Mouse (Mus musculus): ENCODE data around the gene Vmn1r21. TPM values are rescaled to one million over a fixed set of nuclear protein-coding genes. Genes with fewer than 3 reads are reported as not detected.

Vmn1r21 gene
- not detected in 2 replicates for polyA plus RNA-seq (2015; fragmentation: Nextera tagmentation; extraction: Ambion mirVana)

DNA sequence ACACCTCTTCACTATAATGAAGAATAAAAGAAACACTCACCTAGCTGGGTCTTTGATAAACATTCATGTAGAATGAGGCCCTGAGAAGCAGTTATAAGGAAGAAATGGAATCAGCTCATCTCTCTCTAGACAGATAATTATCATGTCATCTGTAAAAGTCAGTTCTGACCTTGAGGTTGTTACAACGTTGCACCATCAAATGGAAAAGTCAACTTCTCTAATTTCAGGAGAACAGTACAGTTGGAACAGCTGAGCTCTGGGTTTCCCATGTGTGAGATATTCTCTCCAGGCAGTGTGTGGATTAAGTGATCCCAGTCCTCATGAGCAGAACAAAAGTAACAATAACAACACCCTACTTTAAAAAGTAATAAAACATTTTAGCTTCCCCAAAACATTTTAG is at the start of gene Vmn1r21:
TSS of gene Vmn1r21 (minus strand) at position 58 of the 400 bp plus-strand sequence.

DNA sequence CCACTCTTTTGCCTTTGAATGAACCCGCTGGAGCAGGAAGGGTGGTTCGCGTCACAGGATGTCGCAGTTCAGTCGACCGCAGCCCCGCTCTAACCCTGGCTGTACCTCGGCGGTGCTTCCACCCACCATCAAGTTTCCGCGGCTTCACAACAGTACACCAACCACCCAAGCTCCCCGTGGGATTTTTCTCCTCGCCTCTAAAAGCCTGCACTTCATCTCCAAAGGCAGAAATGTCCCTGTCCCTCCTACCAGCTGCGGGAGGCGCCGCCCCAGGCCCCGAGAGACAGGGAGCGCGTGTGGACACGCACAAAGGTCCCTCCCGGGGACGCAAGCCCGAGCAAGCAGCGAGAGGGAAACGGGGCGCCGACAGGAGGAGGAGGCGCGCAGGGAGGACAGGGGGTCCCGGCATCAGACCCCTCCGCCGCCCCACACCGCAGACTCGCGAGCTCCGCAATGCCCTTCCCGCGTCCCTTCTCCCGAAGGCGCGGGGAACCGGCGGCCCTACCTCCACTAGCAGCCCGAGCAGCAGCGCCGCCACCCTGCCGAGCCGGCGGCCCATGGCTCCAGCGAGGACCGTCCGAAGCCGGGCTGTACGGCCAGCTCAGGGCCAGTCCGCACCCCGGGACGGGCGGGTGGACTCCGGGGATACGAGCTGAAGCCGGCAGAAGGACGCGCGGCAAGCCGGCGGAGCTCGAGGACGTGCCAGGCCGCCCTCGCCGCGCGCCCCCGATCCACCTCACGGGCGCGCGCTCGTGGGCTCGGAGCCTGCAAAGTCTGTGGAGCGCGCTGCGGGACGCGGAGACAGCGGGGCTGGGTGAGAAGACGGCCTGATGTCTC is 25.5 kb downstream of the Vmn1r21 start, which contains the start of gene Vopp1:
TSS of gene Vopp1 (minus strand) at position 738 of the 837 bp plus-strand sequence.

Other genes starting within 250 kb of the Vmn1r21 start
- gene Pyurf, start 158.3 kb downstream of the Vmn1r21 start, polyA plus RNA-seq (2015; fragmentation: Nextera tagmentation; extraction: Ambion mirVana): 15.4 and 15.6 TPM in 2 replicates
- 8.6 and 10.3 TPM in 2 replicates for gene Lancl2, start 147.8 kb downstream of the Vmn1r21 start, polyA plus RNA-seq (2015; fragmentation: Nextera tagmentation; extraction: Ambion mirVana)
- gene Vopp1, start 25.2 kb downstream of the Vmn1r21 start, polyA plus RNA-seq (2015; fragmentation: Nextera tagmentation; extraction: Ambion mirVana): 22.1 and 22.7 TPM in 2 replicates
- gene Vmn1r22, start 57.7 kb upstream of the Vmn1r21 start, polyA plus RNA-seq (2015; fragmentation: Nextera tagmentation; extraction: Ambion mirVana): not detected in 2 replicates
- not detected in 2 replicates for gene Vmn1r23, start 76.5 kb upstream of the Vmn1r21 start, polyA plus RNA-seq (2015; fragmentation: Nextera tagmentation; extraction: Ambion mirVana)
- gene Vmn1r24, start 111.2 kb upstream of the Vmn1r21 start, polyA plus RNA-seq (2015; fragmentation: Nextera tagmentation; extraction: Ambion mirVana): not detected in 2 replicates
- not detected in 2 replicates for gene Vmn1r25, start 130.5 kb upstream of the Vmn1r21 start, polyA plus RNA-seq (2015; fragmentation: Nextera tagmentation; extraction: Ambion mirVana)
- gene Vmn1r26, start 164.8 kb upstream of the Vmn1r21 start, polyA plus RNA-seq (2015; fragmentation: Nextera tagmentation; extraction: Ambion mirVana): not detected in 2 replicates

All from urinary bladder, postnatal 0 days (tissue).